Mouse (Mus musculus) forebrain, embryonic 12.5 days (tissue): ENCODE measurements around the gene Sympk. TPM values are rescaled to one million over a fixed set of nuclear protein-coding genes. Genes with fewer than 3 reads are reported as not detected.

Experiments used
- ATAC-seq: fragments of 200-750 bp; cut with Nextera tagmentation; 2 replicates; pipeline ENCODE4 v1.8.0; 2017; ENCODE audit warnings: moderate TSS enrichment; ENCODE audit not compliant: low FRiP score
- H3K27ac ChIP-seq: fragments of 300-500 bp; sonication (generic); 2 replicates; pipeline ENCODE4 v1.5.1; 2016; ENCODE audit warnings: mild to moderate bottlenecking
- H3K27me3 ChIP-seq: fragments of 300-500 bp; sonication (generic); 2 replicates; pipeline ENCODE4 v1.6.1; 2016; ENCODE audit warnings: mild to moderate bottlenecking
- H3K36me3 ChIP-seq: fragments of 300-500 bp; sonication (generic); replicated peaks from 2 replicates; pipeline ENCODE4 v1.6.1; 2016; ENCODE audit warnings: mild to moderate bottlenecking
- H3K4me1 ChIP-seq: fragments of 300-500 bp; sonication (generic); 2 replicates; pipeline ENCODE4 v1.6.1; 2016
- H3K4me2 ChIP-seq: fragments of 300-500 bp; sonication (generic); 2 replicates; pipeline ENCODE4 v1.6.1; 2016; ENCODE audit warnings: mild to moderate bottlenecking, moderate library complexity
- H3K4me3 ChIP-seq: fragments of 300-500 bp; sonication (generic); replicated peaks from 2 replicates; pipeline ENCODE4 v1.5.1; 2016; ENCODE audit warnings: mild to moderate bottlenecking
- H3K9ac ChIP-seq: fragments of 300-500 bp; sonication (generic); 2 replicates; pipeline ENCODE4 v1.6.1; 2016; ENCODE audit warnings: mild to moderate bottlenecking
- H3K9me3 ChIP-seq: fragments of 300-500 bp; sonication (generic); 2 replicates; pipeline ENCODE4 v1.6.1; 2016
- WGBS: fragments of 180-500 bp; shearing (Covaris S2); methylation state at CpG from one replicate; pipeline ENCODE4 v1.1.7; 2016; 5-methylcytosine and 5-hydroxymethylcytosine counted together
- polyA plus RNA-seq: library from polyadenylated mRNA; unstranded; fragments of >200 nt; fragmentation: Nextera tagmentation; extraction: Ambion mirVana; gene quantifications from 2 replicates; pipeline ENCODE4 v1.2.1, GENCODE M21; 2016

Gene Sympk
- polyA plus RNA-seq, 1 experiment from 2014 or later: 53.2 TPM

DNA sequence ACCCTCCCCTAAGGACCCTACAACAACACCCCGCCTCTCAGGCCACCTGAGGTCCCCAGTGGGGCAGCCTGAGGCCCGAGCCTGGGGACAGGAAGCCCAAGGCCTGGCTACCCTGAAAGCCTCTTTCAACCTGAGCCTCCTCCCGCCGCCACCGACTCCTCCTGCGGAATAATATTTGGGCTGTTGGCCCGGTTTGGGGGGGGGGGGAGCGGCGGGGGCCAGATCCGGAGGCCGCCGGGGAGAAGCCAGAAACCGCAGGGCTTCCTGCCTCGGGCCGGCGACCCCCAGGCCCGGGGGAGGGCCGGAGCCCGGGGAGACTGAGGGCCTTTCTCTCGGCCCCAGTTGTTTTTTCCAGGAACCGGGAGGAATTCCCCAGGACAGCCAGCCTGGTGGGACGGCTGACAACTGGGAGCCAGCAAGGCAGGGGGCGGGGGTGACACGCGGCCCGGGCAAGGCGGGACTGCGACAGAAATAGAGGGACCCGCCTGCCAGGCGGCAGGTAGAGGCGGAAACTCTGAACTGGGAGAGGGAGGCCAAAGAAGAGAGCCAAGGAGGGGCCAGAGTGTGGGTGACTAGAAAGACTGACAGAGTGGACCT is 12.1 kb upstream of the Sympk start:
- Histone ChIP-seq H3K36me3 (peaks cover 9% of the 10 kb centered on the region), H3K4me2 (peak overlapping the region; percentile 57), H3K9ac (peak overlapping the region; percentile 57), H3K9me3 (no peaks in the 10 kb centered on the region), H3K27ac (no peak overlapping the region), H3K4me1 (peaks cover 18% of the 10 kb centered on the region), H3K27me3 (no peaks in the 10 kb centered on the region), H3K4me3 (peak overlapping the region; percentile 27)
- peak; percentile 30; the same call in 1 of the 2 replicates for ATAC-seq
- WGBS: 4% methylated on average over 31 of the region's 31 CpGs

DNA sequence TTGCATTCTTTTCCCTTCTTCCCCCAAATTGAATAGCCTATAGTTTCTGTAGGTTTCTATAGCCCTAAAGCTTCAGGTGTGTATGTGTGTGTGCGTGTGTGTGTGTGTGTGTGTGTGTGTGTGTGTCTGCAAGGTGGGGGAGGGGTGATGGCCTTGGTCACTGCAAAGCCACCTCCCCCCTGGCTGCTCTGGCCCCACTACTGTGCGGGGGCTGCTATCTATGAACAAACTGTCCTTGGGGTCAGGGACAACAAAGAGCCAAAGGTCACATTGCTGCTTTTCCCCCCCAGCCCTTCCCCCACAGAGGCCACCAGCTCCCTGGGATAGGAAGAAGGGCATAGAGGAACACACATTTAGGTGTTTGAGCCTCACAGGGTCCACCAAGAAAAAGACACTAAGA is 11.3 kb upstream of the Sympk start:
- no peak for ATAC-seq
- Histone ChIP-seq H3K27me3 (no peaks in the 10 kb centered on the region), H3K9ac (no peak overlapping the region), H3K36me3 (peaks cover 1% of the 10 kb centered on the region; the same call in 1 of the 2 replicates), H3K4me2 (no peak overlapping the region), H3K9me3 (no peaks in the 10 kb centered on the region), H3K4me1 (peaks cover 10% of the 10 kb centered on the region), H3K4me3 (no peak overlapping the region), H3K27ac (no peak overlapping the region)
- 67% methylated on average over 2 of the region's 2 CpGs for WGBS

DNA sequence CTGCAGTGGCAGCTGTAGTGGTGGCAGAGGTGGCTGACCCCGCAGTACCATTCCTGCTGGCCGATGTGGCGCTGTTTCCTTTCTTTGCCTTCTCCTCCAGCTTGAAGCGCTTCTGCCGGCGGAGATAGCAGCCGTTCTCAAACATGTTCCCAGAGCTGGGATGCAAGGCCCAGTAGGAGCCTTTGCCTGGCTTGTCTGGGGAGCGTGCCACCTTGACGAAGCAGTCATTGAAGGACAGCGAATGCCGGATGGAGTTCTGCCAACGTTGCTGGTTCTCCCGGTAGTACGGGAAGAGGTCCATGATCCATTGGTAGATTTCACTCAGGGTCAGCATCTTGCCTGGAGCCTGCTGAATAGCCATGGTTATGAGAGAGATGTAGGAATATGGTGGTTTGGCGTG is 9.7 kb upstream of the Sympk start:
- WGBS: 66% methylated on average over 15 of the region's 15 CpGs
- Histone ChIP-seq H3K4me1 (peaks cover 10% of the 10 kb centered on the region), H3K4me2 (no peak overlapping the region), H3K9me3 (no peaks in the 10 kb centered on the region), H3K4me3 (no peak overlapping the region), H3K27me3 (peaks cover 4% of the 10 kb centered on the region; the same call in 1 of the 2 replicates), H3K27ac (no peak overlapping the region), H3K9ac (no peak overlapping the region), H3K36me3 (no peaks in the 10 kb centered on the region)
- no peak for ATAC-seq

DNA sequence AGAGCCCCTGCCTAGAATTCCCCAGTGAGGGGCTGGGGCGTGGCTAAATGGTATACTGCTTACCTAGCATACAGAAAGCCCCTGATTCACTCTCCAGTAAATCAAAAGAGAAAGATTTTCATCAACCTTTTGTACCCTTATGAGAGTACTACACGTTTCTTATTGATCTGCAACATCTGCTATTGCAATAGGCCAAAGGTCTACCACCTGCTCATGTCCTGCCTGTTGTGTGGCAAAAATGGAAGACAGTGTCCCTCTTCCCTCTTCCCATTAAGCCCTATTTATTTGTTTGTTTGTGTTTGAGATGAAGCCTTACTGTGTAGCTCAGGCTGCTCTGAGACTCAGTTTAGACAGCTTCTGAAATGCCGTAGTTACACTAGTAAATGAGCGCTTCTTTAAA is 8.1 kb upstream of the Sympk start:
- peaks cover 10% of the 10 kb centered on the region for H3K4me1 ChIP-seq
- H3K36me3 ChIP-seq: no peaks in the 10 kb centered on the region
- no peak for ATAC-seq
- H3K9ac ChIP-seq: no peak overlapping the region
- no peaks in the 10 kb centered on the region for H3K9me3 ChIP-seq
- H3K27me3 ChIP-seq: peaks cover 19% of the 10 kb centered on the region
- H3K4me2 ChIP-seq: no peak overlapping the region
- WGBS: 85% methylated on average over 4 of the region's 4 CpGs
- H3K27ac ChIP-seq: no peak overlapping the region
- H3K4me3 ChIP-seq: no peak overlapping the region

DNA sequence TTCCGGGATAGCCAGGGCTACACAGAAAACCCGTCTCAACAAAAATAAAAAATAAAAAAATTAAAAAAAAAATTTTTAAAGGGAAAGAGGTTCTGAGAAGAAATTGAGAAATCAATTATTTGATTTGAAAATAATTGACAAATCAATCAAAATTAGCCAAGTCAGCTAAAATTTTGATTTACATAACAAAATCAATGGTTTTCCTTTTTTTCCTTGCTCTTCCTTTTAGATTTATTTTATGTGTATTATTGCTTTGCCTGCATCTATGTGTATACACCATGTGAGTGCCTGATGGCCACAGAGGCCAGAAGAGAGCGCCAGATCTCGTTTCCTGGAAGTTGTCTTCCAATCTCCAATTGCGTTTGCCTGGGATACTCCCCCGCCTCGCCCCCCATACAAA is 6.3 kb upstream of the Sympk start:
- Histone ChIP-seq H3K4me2 (no peak overlapping the region), H3K27me3 (peaks cover 37% of the 10 kb centered on the region), H3K27ac (no peak overlapping the region), H3K9me3 (no peaks in the 10 kb centered on the region), H3K4me3 (no peak overlapping the region), H3K9ac (no peak overlapping the region), H3K36me3 (no peaks in the 10 kb centered on the region), H3K4me1 (no peaks in the 10 kb centered on the region)
- 92% methylated on average over 7 of the region's 7 CpGs for WGBS
- no peak for ATAC-seq

DNA sequence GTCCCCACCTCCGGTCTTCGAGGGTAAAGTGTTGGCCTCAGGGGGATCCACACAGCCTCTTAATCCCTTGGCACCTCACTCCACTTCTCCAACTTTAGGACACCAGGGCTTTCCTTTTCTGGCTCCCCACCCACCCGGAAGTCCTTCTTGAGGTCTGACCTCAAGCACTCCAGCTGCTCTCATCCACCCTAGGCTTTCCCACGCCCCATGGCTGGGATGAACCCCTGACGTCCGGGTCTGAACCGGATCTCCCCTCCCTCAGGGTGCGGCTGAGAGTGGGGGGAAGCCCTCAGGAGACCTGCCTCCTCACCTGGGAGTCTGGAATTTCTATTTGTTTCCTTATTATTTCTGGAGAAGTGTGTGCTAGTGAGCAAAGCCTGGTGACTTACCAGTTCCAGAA is 3.1 kb upstream of the Sympk start:
- Histone ChIP-seq H3K36me3 (no peaks in the 10 kb centered on the region), H3K9ac (no peak overlapping the region), H3K4me1 (peaks cover 18% of the 10 kb centered on the region), H3K4me2 (no peak overlapping the region), H3K27me3 (peaks cover 47% of the 10 kb centered on the region), H3K27ac (no peak overlapping the region), H3K9me3 (no peaks in the 10 kb centered on the region), H3K4me3 (no peak overlapping the region)
- ATAC-seq: no peak
- 28% methylated on average over 8 of the region's 8 CpGs for WGBS

DNA sequence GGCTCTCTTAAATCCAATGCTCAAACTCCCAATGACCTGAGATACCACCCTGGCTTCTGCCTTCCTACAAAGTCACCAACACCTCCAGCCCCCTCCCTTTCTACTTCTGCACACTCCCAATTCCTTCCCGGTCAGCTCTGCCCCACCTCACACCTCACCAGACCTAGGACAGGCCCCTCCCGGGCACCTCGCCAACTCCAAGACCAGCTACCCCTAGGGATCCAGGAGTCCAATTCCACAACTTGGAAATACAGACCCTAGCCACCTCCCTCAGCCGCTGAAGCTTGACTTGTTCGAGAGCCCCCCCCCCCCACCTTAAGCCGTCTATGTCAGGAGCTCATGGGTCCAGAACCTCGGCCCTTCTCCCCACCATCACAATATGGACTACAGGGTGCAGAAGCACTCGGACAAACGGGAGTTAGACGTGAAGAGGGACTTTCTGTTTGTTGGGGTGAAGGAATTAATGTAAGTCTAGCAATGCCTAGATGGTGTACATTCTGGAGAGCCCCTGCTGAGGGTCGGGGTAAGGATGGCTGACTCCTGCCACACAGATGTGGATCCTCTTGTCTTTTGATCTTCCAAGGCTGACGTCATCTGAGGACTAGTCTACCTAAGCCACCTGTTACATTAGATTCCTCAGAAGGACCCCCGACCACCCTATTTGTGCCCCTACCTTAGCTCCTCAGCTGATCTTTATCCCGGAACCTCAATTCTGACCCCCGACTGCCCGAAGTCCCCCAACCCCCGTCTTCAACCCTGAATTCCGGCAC is 1.8 kb upstream of the Sympk start:
- 63% methylated on average over 18 of the region's 18 CpGs for WGBS
- H3K9me3 ChIP-seq: no peaks in the 10 kb centered on the region
- no peaks in the 10 kb centered on the region for H3K36me3 ChIP-seq
- H3K4me3 ChIP-seq: no peak overlapping the region
- H3K4me2 ChIP-seq: no peak overlapping the region
- peaks cover 21% of the 10 kb centered on the region for H3K4me1 ChIP-seq
- peaks cover 47% of the 10 kb centered on the region for H3K27me3 ChIP-seq
- no peak overlapping the region for H3K27ac ChIP-seq
- no peak for ATAC-seq
- H3K9ac ChIP-seq: no peak overlapping the region

DNA sequence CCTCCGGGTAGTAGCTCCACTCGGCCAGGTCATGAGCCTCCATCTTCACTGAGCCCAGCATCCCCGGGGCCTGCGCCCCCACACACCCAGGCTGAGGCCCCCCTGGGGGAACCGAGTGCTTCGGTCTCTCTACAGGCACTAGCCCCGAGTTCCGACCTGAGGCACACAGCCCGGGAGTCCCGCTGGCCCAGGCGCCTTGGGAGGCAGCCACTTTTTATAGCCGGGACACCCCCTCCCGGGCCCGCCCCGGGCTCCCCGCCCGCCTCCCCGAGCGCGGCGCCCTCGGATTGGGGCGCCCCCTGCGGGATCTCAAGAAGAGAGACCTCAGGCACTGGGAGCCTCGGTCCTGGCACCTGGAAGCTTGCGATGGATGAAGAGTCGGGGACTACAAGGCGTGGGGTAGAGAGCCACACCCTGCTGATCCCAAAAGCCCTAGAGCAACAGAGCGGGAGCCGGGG is 791 bp upstream of the Sympk start, which contains the start of gene Foxa3:
Gene Foxa3 (minus strand): TSS at position 182 of the 458 bp plus-strand sequence.
- H3K27me3 ChIP-seq: peaks cover 46% of the 10 kb centered on the region
- H3K9ac ChIP-seq: peak within 1 kb of the TSS; percentile 93
- peaks cover under 1% of the 10 kb centered on the region; the same call in 1 of the 2 replicates for H3K36me3 ChIP-seq
- peak within 1 kb of the TSS; percentile 84 for H3K4me2 ChIP-seq
- 4% methylated on average over 28 of the region's 30 CpGs for WGBS
- peak; percentile 7; the same call in 1 of the 2 replicates for ATAC-seq
- H3K27ac ChIP-seq: peak within 1 kb of the TSS; percentile 38; the same call in 1 of the 2 replicates
- H3K4me1 ChIP-seq: peaks cover 24% of the 10 kb centered on the region
- H3K9me3 ChIP-seq: no peaks in the 10 kb centered on the region
- H3K4me3 ChIP-seq: peak within 1 kb of the TSS; percentile 92

DNA sequence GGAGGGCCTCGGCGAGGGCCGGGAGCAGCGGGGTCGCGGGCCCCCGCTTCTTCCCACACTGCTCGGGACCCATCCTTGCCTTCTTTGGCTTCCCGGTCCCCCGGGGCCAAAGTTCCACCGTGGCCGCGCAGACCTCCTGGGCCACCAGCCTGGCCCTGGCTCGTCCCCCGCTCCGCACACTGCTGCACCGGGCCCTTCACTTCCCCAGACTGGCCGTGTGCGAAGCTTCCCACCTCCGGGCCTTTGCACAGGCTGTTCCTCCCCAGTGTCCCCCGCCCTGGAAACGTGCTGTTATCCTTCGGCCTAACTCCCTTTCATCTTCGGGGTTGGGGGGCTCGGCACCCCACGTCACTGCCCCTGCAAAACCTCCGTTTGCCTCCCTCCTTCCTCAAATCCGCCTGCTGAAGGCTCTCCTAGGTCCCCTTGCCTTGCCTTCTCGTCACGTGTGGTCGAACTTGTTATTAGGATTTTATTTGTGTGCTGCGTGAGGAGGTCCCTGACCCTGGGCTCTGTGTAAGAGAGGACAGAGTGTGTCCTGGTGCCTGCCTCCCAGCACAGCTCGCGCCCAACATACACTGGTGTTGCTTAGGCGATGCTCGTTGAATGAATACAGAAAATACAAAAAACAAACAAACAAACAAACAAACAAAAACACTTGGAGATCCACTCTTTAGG is 541 bp downstream of the Sympk start:
- peak; percentile 62 for ATAC-seq
- H3K9me3 ChIP-seq: no peaks in the 10 kb centered on the region
- peak overlapping the region; percentile 84 for H3K4me2 ChIP-seq
- peak overlapping the region; percentile 38; the same call in 1 of the 2 replicates for H3K27ac ChIP-seq
- H3K4me1 ChIP-seq: peaks cover 24% of the 10 kb centered on the region
- peaks cover 40% of the 10 kb centered on the region for H3K27me3 ChIP-seq
- H3K4me3 ChIP-seq: peak overlapping the region; percentile 92
- WGBS: 3% methylated on average over 28 of the region's 36 CpGs
- H3K9ac ChIP-seq: peak overlapping the region; percentile 93
- peaks cover 14% of the 10 kb centered on the region for H3K36me3 ChIP-seq

DNA sequence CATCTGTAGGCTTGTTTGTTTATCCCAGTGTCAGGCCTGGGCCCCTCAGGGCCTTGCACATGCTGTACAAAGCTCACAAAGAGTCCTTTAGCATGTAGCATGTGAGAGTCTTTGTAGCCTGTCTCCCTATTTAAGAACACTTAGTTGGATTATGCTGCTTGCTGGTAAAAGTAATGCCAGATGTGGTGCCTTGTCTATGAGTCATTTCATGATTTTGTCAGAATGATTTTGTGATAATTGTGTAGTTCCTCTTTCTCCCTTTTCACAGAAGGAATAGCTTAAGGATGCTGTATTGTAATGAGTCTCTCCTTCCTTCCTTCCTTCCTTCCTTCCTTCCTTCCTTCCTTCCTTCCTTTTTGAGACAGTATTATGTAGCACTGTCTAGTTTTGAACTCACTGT is 3.9 kb downstream of the Sympk start:
- peaks cover 45% of the 10 kb centered on the region for H3K36me3 ChIP-seq
- H3K4me3 ChIP-seq: no peak overlapping the region
- no peak overlapping the region for H3K27ac ChIP-seq
- H3K9ac ChIP-seq: 0 out of 2 replicates have a peak overlapping the region, but pooled peaks have one; percentile 18
- peaks cover 8% of the 10 kb centered on the region for H3K27me3 ChIP-seq
- H3K4me2 ChIP-seq: no peak overlapping the region
- no peaks in the 10 kb centered on the region for H3K9me3 ChIP-seq
- H3K4me1 ChIP-seq: peaks cover 24% of the 10 kb centered on the region
- ATAC-seq: no peak

DNA sequence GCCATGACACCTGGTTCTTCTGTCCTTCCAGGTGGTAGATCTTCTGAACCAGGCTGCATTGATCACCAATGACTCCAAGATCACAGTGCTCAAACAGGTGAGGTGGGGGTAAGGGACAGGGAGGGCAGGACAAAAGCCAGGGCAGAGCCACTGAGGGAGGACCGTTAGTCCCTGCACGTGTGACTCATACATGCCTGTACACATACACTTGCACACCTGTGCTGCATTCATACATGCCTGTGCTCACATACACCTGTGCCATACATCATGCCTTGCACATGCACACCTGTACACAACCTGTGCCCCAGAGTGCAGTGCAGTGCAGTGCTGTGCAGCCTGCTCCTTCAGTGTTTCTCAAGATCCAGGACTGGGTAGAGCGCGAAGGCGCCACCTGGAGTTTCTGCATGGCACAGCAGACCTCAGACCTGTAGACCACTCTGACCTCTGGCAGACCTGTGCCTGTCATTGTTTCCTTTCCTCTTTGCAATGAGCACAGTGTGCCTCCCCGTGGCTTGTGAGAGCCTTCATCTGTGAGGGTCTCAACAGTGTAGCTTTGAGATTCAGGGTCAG is 5.0 kb downstream of the Sympk start:
- Histone ChIP-seq H3K9ac (no peak overlapping the region), H3K27me3 (no peaks in the 10 kb centered on the region), H3K4me2 (no peak overlapping the region), H3K4me3 (no peak overlapping the region), H3K4me1 (peaks cover 19% of the 10 kb centered on the region), H3K9me3 (no peaks in the 10 kb centered on the region), H3K27ac (no peak overlapping the region), H3K36me3 (peaks cover 55% of the 10 kb centered on the region)
- 58% methylated on average over 6 of the region's 6 CpGs for WGBS
- ATAC-seq: peak; percentile 24; the same call in 1 of the 2 replicates

DNA sequence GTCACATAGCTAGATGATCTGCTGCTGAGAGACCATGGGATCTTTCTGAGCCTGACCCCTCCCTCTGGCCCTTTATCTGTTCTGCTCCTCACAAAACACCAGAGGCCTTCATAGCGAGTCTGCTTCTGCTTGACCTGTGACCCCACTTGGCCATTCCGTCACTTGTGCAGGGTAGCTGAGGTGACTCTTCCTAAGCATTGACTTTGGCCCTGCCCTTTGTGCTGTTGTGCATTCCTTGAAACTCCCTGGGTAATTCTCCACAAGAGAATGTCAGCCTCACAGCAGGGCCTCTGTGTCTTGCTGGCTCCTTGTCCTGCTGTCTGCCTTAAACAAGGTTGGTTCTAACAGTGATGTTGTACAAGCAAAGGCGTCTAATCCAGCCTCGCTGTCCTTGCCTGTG is 7.5 kb downstream of the Sympk start:
- H3K27ac ChIP-seq: no peak overlapping the region
- peaks cover 80% of the 10 kb centered on the region for H3K36me3 ChIP-seq
- no peak for ATAC-seq

More for the DNA sequence above, 7.5 kb downstream of the Sympk start:
- Histone ChIP-seq H3K9ac (no peak overlapping the region), H3K4me2 (no peak overlapping the region), H3K27me3 (no peaks in the 10 kb centered on the region), H3K4me1 (peaks cover 3% of the 10 kb centered on the region; the same call in 1 of the 2 replicates), H3K9me3 (no peaks in the 10 kb centered on the region), H3K4me3 (no peak overlapping the region)
- 74% methylated on average over 4 of the region's 4 CpGs for WGBS
